Mouse (Mus musculus) neutrophil, adult 65 days (primary cell): ENCODE data around the gene Gm49396. TPM values are rescaled to one million over a fixed set of nuclear protein-coding genes. Genes with fewer than 3 reads are reported as not detected.

Experiments used
- total RNA-seq: library from RNA; stranded (reverse); gene quantifications from 2 replicates; pipeline ENCODE4 v1.2.4, GENCODE M21; 2023

Gm49396 gene
- total RNA-seq: 1.3 and 2.7 TPM in 2 replicates

DNA sequence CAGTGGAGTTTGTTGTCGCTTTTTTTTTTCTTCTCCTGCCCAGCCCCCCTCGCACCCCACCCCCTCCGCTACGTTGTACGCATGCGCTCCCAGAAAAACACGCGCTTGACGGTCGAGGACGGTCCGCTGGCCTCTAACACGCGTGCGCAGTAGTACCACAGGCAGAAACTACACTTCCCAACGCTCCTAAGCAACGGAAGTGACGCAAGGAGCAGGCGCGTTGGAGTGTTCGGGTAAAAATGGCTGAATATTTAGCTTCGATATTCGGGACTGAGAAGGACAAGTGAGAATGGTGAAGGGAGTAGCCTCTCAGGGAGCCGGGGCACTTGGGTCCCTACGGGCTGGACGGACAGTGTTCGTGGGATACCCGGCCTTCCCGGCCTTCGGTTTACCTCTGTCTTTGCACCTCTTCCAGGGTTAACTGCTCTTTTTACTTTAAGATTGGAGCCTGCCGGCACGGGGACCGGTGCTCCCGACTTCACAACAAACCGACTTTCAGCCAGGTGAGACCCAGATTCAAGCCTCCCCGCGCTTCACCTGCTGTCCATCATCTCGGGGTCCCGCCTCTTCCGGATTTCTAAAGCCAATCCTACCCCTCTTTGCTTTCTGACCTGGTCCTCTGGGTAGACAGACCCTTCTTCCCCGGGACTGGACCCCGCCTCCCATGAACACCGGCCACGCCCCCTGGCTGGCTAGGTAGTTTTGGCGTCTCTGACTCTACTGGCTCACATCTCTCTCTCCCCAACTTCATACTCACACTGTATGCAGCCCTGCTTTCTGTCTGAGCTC lies at the start of gene Gm49396, which contains the start of the genes U2af1l4 and Psenen:
Gene Gm49396 (plus strand): TSS at position 228 of the 789 bp plus-strand sequence.
Gene U2af1l4 (plus strand): TSS at position 185 of the 789 bp plus-strand sequence.
Gene Psenen (minus strand): TSS at position 511 of the 789 bp plus-strand sequence.

DNA sequence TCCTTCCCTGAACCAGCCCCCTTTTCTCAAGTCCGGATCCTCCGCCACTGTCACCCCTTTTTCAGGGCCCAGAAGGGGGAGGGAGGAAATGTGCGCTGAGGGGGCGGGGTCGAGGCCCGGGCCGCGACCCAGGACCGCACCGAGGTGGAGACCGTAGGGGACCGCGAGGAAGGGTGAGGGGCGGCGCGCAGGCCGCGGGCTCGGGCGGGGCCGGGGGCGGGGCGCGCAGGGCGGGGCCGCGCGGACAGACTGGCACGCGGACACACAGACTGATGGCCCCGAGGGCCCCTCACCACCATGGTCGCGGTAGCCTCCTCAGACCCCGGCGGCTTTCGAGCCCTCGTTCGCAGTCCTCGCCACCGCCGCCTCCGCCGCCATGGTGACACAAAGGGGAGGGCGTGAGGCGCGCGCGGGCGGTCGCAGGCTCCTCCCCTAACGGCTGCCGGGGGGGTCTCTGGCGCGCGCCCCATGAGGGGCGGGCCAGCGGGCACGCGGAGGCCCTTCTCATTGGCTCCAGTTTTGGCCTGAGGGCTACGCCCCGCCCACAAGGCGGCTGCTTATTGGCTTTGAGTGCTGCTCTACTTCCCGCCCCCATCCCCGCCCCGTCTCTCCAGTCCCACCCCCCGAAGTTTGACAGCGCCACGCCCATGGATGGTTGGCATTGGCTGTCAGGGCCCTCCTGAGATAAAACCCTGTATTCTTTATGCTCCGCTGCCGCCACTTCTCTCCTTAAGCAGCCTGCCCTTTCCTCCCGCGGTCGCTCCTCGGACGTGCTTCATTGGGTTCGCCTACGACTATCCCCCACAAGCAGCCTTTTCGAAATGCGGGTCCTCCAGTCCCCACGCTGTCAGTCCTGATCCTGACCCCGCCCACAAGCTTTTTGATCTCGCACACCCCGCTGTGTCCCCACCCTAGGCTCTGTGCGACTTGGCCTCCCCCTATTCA lies 28.2 kb upstream of the Gm49396 start, which contains the start of gene Arhgap33:
Gene Arhgap33 (minus strand): TSS at position 428 of the 945 bp plus-strand sequence.

DNA sequence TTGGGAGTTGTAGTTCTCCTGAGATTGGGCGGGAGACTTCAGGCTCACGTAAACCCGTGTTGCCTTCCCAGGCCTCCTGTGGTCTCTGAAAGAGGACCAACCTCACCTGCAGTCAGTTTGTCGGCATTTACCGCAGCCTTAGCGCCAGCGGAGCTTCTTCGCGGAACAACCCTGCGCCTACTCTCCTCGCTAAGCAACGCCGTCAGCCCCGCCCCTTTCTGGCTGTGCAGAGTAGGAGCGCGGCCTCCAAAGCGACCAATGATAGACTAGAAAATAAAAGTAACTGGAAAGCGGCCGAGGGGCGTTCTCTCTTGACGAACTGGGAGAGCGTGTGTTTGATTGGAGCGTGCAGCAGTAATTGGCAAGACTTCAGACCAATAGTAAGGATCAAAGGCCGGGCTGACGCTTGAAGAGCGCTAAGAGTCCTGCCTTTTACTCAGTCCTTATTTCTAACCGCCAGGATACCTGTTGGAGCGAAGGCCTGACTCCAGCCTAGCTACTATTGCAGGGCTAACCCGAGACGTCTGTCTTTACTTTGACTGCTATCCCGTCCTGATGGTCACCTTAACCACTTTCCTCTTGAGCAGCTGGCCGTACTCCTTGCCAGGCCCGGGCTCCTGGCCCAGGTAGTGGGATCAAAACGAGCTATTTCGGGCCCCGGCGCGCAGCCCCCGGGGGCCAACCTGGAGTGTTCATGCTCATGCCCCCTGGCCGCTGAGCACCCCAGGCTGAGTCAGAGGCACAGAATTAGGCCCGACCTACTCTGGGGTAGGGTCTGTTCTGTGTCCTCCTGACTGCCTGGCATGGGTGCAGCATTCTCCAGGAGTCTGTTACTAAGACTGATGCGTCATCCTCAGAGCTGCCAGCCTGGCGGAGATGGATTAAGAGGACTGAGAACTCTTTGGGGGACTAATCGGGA lies 10.8 kb upstream of the Gm49396 start, which contains the start of the genes Hspb6 and Proser3:
Gene Hspb6 (plus strand): TSS at position 77 of the 919 bp plus-strand sequence.
Gene Proser3 (minus strand): TSS at position 198 of the 919 bp plus-strand sequence.

DNA sequence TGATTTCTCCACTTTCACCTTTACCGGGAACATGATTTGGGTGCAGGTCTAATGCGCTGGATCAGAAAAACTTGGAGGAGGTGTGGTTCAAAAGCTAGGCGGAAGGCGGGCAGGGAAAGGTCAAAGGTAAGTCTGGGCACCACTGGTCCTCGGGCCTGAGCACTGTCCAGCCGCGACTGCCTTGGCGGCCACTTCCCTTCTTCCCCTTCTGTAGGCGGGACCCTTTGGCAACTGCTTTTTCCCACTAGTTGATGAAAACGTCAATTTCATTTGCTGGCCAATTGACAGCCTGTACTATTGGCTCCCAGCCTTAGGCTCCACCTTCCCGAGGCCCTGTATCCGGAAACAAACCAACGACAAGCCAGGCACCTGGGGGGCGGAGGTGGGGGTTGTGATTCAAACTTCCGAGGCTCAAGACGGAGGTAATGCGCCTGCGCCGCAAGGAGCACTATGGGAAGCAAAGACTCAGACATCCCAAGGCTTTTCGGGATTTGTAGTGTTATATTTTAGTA lies 3.6 kb upstream of the Gm49396 start, which contains the start of gene Lin37:
Gene Lin37 (minus strand): TSS at position 396 of the 512 bp plus-strand sequence.

DNA sequence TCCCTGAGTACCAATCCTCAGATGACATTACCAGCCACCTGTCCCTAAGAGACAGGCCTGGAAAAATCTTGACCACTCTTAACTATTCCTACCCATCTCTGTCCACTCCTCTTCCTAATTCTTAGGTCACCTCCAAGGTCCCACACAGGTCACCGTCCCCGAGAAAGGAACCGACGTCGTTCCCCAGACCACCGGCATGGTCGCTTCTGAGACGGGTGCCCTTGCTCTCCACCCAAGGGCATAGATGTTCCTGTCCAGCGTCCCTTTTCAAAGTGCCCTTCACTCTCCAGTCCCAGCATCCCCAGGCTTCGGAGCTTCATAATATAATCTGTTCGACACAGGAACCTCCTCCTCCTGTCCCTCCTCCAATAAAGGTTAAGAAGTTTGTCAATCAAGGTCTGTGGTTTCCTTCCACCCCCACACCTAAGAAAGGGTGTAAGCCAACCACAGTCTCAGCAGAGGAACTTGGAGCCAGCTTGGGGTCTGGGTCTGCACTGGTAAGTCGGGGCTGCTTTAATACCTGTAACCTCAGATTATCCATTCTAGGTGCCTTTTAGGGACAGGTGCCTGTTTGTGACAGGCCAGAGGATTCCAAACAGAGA lies 1.9 kb downstream of the Gm49396 start, which contains the start of gene Igflr1:
Gene Igflr1 (plus strand): TSS at position 458 of the 602 bp plus-strand sequence.

DNA sequence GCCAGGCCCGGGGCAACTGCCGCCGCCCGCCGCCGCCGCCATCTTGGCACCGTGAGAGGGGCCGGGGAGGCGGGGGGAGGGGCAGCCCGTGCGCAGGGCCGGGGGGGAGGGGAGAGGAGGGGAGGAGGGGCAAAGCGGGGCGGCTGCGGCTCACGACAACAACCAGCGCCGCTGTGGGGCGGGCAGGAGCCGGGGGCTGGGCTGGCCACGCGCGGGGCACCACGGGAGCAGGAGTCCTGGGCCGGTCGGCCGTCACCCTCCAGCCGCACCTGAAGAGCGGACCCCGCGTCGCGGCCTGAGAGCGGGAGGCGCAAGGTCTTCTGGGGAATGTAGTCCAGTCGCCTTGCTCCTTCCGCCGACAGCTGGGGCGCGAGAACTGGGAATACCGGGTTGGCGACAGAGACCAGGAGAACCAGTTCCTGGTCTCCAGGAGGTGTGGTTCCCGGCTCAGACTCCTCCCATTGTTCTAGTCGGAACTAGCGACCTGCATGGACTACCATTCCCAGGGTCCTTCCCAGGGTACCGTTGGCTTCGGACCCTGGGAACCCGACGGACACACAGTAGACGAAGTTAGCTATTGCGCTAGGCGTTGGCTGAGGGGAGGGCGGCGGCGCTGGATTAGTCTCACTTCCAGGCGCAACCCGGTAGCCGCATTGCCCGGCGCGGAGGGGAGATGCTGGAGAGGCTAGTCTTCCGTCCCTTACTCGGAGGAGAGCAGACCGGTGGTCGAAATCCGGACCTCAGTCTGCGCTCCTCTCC lies 25.7 kb downstream of the Gm49396 start, which contains the start of gene Kmt2b:
Gene Kmt2b (minus strand): TSS at position 51 of the 759 bp plus-strand sequence.

DNA sequence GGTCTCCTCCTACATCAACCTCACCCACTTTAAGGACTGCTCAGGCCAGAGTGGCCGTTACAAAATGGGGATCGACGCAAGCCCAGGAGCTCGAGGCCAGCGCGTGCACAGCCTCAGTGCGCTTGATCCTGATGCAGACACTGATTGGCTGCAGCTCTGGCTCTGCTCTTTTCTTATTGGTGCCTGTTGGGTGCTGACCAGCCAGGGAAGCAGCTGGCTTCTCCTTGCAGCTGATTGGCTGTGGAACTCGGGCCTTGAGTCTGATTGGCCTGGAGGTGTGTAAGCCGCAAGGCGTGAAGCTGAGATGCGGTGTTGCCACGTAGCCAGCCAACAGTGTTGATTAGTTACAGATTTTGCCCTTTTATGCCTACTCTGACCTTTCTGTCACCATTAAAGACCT lies 35.6 kb downstream of the Gm49396 start, which contains the start of gene Zbtb32:
Gene Zbtb32 (minus strand): TSS at position 124 of the 400 bp plus-strand sequence.

DNA sequence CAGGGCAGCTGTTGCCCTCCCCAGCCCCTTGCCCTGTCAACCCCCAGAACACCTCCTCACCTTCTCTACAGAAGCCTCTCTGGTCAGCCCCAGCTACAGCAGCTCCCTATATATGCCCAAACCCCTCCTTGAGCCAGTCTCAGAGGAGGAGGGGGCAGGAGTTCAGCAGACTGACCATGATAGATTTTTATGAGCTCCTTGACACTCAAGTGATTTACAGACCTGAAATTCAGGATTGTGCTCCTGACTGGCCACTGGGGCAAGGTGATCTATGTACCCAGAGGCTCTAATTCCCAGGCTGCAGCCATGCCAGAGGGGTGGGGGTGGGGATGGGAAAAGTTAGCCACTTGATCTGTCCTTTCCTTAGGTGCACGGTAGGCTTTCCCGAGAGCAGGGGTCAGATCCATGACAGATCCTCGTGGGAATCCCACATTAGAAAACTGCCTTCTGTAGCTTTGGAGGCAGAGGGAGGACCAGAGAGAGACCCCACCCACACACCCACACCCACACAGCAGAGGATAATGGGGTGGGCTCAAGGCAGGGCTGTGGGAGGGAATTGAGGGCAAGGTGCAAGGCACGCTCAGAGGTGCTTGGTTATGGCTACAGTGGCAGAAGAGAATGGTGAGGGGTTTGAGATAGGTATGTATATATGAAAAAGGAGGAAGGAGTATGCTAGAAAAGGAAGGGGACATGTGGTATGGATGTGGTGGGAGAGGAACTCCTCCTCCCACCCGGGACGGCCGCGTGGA lies 49.7 kb downstream of the Gm49396 start, which contains the start of gene Upk1a:
Gene Upk1a (minus strand): TSS at position 194 of the 749 bp plus-strand sequence.

Other genes starting within 250 kb of the Gm49396 start
- gene Syne4, start 248.5 kb upstream of the Gm49396 start, total RNA-seq: 0.73 TPM in 1 of 2 replicates, not detected in the other
- gene E130208F15Rik, start 241.6 kb upstream of the Gm49396 start, total RNA-seq: 0.29 TPM in 1 of 2 replicates, not detected in the other
- gene Sdhaf1, start 239.4 kb upstream of the Gm49396 start, total RNA-seq: 1.9 and 3.6 TPM in 2 replicates
- gene Lrfn3, start 200.6 kb upstream of the Gm49396 start, total RNA-seq: not detected in 2 replicates
- 2,000 and 2,325 TPM in 2 replicates for gene Tyrobp, start 149.6 kb upstream of the Gm49396 start, total RNA-seq
- gene Hcst, start 143.5 kb upstream of the Gm49396 start, total RNA-seq: 115 and 126 TPM in 2 replicates
- gene Nfkbid, start 141.6 kb upstream of the Gm49396 start, total RNA-seq: 82.7 and 113 TPM in 2 replicates
- gene Aplp1, start 117.8 kb upstream of the Gm49396 start, total RNA-seq: 0.25 TPM in 1 of 2 replicates, not detected in the other
- not detected in 2 replicates for gene Kirrel2, start 105.7 kb upstream of the Gm49396 start, total RNA-seq
- gene Nphs1, start 105.0 kb upstream of the Gm49396 start, total RNA-seq: not detected in 2 replicates
- not detected in 2 replicates for gene Prodh2, start 69.7 kb upstream of the Gm49396 start, total RNA-seq
- 9.4 and 16.2 TPM in 2 replicates for gene Arhgap33, start 28.3 kb upstream of the Gm49396 start, total RNA-seq
- gene Hspb6, start 11.2 kb upstream of the Gm49396 start, total RNA-seq: 2.6 and 4.0 TPM in 2 replicates
- gene Proser3, start 11.0 kb upstream of the Gm49396 start, total RNA-seq: 2.2 and 3.3 TPM in 2 replicates
- gene Lin37, start 3.5 kb upstream of the Gm49396 start, total RNA-seq: 28.0 and 29.5 TPM in 2 replicates
- 38.4 and 45.2 TPM in 2 replicates for gene U2af1l4, start within 50 bp of the Gm49396 start, total RNA-seq
- 115 TPM in 2 replicates for gene Psenen, start 283 bp downstream of the Gm49396 start, total RNA-seq
- gene Igflr1, start 2.1 kb downstream of the Gm49396 start, total RNA-seq: 3.5 and 6.1 TPM in 2 replicates
- gene Kmt2b, start 25.4 kb downstream of the Gm49396 start, total RNA-seq: 47.8 and 65.1 TPM in 2 replicates
- gene Zbtb32, start 35.6 kb downstream of the Gm49396 start, total RNA-seq: 0.29 TPM in 1 of 2 replicates, not detected in the other
- not detected in 2 replicates for gene Upk1a, start 49.5 kb downstream of the Gm49396 start, total RNA-seq
- 220 and 238 TPM in 2 replicates for gene Cox6b1, start 62.8 kb downstream of the Gm49396 start, total RNA-seq
- gene Etv2, start 72.5 kb downstream of the Gm49396 start, total RNA-seq: not detected in 2 replicates
- gene Rbm42, start 87.0 kb downstream of the Gm49396 start, total RNA-seq: 88.7 and 91.5 TPM in 2 replicates
- gene Haus5, start 101.7 kb downstream of the Gm49396 start, total RNA-seq: 17.9 and 25.1 TPM in 2 replicates
- not detected in 2 replicates for gene Pmis2, start 108.3 kb downstream of the Gm49396 start, total RNA-seq
- gene 2200002J24Rik, start 135.6 kb downstream of the Gm49396 start, total RNA-seq: not detected in 2 replicates
- not detected in 2 replicates for gene Atp4a, start 148.9 kb downstream of the Gm49396 start, total RNA-seq
- 17.2 and 23.5 TPM in 2 replicates for gene Tmem147, start 166.2 kb downstream of the Gm49396 start, total RNA-seq
- not detected in 2 replicates for gene Gapdhs, start 180.3 kb downstream of the Gm49396 start, total RNA-seq
- gene Sbsn, start 188.1 kb downstream of the Gm49396 start, total RNA-seq: 0.16 and 0.57 TPM in 2 replicates
- gene Dmkn, start 200.4 kb downstream of the Gm49396 start, total RNA-seq: 2.3 and 3.3 TPM in 2 replicates
- not detected in 2 replicates for gene Krtdap, start 224.6 kb downstream of the Gm49396 start, total RNA-seq